Mouse (Mus musculus): ENCODE measurements around the gene Fam104a. TPM values are rescaled to one million over a fixed set of nuclear protein-coding genes. Genes with fewer than 3 reads are reported as not detected.
A peak's percentile ranks its signal among the peaks of the same experiment; 100 is the strongest.

Gene Fam104a
- polyA plus RNA-seq, 1 experiment: 21.2 TPM

DNA sequence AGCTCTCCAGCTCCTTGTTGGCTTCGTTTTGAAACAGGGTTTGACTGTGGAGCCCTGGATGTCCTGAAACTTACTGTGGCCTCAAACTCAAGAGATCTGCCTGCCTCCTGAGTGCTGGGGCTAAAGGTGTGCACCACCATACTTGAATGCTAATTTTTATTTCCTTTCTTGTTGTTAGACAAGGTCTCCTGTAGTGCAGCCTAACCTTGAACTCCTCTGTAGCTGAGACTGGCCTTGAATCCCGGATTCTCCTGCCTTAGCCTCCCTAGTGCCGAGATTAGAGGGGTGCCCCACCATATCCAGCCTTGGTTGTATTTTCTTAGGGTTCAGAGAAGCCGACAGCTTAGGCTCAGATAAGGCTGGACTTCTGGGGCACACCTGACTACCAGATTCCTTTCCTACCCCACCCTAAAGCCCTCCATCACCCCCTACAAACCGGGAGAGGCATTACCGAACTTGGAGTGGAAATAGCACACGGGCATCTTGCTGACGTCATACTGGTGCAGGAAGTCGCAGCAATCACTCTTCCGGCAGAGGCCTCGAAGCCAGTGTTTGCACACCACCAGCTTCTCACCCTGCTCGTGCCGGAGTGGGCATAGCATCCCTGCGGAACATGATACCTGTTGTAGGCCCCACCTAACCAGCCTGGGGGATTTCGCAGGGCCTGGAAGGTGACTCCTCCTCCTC is 22.2 kb upstream of the Fam104a start:
- no peak for TF ChIP-seq POLR2A (IDR thresholded peaks at IDR 0.05; ENCODE audit: borderline replicate concordance, extremely low read depth, low read depth, low read length)
- TF ChIP-seq CTCF (IDR thresholded peaks at IDR 0.05; ENCODE audit: insufficient read depth, low read length): no peak
- DNase-seq: no peak
- 65% methylated on average over 15 of the region's 15 CpGs for WGBS
- peaks cover 6% of the 10 kb centered on the region for H3K4me1 ChIP-seq (ENCODE audit: control insufficient read depth, insufficient read depth, low read length)
- no peak overlapping the region for H3K4me3 ChIP-seq (replicated peaks; ENCODE audit: extremely low read depth, low read depth, low read length)

DNA sequence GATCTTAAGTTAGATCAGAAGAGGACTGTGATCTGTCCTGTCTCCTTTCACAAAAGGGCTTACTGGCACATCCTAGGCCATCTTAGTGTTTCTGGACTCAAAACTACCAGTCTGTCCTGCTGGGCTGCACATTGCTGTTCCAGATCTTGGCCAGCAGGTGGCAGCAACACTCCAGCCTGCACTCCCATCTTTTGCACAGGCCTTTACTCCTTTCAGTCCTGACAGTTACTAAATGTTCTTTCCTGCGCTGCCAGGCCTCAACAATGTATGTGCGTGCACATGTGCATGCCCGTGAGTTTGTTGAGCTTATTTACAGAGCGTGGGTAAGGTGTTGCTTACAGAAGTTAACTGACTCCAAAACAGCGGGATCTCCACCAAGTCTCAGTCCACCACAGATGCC is 19.8 kb upstream of the Fam104a start:
- 25% methylated on average over 5 of the region's 5 CpGs for WGBS
- TF ChIP-seq CTCF (IDR thresholded peaks at IDR 0.05; ENCODE audit: insufficient read depth, low read length) (peak; percentile 100), POLR2A (IDR thresholded peaks at IDR 0.05; ENCODE audit: borderline replicate concordance, extremely low read depth, low read depth, low read length) (peak; percentile 16; the same call in 1 of the 2 replicates)
- peak; percentile 79 for DNase-seq
- no peaks in the 10 kb centered on the region for H3K4me1 ChIP-seq (ENCODE audit: control insufficient read depth, insufficient read depth, low read length)
- no peak overlapping the region for H3K4me3 ChIP-seq (replicated peaks; ENCODE audit: extremely low read depth, low read depth, low read length)

DNA sequence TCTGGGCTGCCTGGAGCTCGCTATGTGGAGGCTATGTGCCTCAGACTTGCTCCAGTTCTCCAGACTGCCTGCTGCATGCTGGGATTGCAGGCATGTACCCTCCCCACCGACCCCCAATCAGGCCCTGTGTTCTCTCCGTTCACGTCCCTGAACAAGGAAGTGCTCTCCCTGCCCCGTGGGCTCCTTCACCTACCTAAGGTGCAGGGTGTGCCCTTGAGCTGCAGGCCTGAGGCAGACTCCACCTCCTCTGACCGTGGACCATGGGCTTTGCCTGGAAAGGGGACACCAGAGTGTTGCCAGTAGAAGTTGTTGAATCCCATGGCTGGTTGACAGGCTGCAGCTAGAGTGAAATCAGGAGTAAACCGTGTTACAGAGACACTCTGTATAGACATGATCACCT is 15.7 kb upstream of the Fam104a start:
- WGBS: 77% methylated on average over 7 of the region's 7 CpGs
- no peaks in the 10 kb centered on the region for H3K4me1 ChIP-seq (ENCODE audit: control insufficient read depth, insufficient read depth, low read length)
- no peak for TF ChIP-seq CTCF (IDR thresholded peaks at IDR 0.05; ENCODE audit: insufficient read depth, low read length)
- no peak for TF ChIP-seq POLR2A (IDR thresholded peaks at IDR 0.05; ENCODE audit: borderline replicate concordance, extremely low read depth, low read depth, low read length)
- DNase-seq: no peak
- H3K4me3 ChIP-seq (replicated peaks; ENCODE audit: extremely low read depth, low read depth, low read length): no peak overlapping the region

DNA sequence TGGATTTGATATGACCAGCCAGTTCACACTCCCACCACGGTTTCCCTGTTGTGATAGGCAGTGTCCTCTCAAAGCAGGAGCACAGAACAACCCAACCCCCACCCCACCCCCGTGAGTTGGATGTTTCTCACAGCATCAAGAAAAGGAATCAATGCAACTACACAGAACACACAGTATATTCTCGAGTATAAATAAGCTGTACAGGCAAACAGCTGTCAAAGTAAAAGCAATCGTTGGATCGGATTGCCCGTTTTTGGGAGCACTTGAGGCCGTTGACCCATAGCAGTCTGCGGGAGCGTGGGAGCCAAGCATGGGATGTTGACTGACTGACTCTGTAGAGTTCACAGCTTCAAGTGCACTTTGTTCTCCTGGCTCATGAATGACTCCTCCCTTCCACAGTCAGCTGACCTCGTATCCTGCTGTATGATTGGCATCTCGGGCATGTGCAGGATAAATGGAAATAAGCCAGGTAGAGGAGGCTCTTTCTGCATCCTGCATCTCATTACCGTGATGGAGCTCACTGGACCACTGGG is 14.1 kb upstream of the Fam104a start:
- no peaks in the 10 kb centered on the region for H3K4me1 ChIP-seq (ENCODE audit: control insufficient read depth, insufficient read depth, low read length)
- TF ChIP-seq POLR2A (IDR thresholded peaks at IDR 0.05; ENCODE audit: borderline replicate concordance, extremely low read depth, low read depth, low read length) (no peak), CTCF (IDR thresholded peaks at IDR 0.05; ENCODE audit: insufficient read depth, low read length) (no peak)
- no peak overlapping the region for H3K4me3 ChIP-seq (replicated peaks; ENCODE audit: extremely low read depth, low read depth, low read length)
- peak; percentile 16 for DNase-seq
- WGBS: 63% methylated on average over 12 of the region's 12 CpGs

DNA sequence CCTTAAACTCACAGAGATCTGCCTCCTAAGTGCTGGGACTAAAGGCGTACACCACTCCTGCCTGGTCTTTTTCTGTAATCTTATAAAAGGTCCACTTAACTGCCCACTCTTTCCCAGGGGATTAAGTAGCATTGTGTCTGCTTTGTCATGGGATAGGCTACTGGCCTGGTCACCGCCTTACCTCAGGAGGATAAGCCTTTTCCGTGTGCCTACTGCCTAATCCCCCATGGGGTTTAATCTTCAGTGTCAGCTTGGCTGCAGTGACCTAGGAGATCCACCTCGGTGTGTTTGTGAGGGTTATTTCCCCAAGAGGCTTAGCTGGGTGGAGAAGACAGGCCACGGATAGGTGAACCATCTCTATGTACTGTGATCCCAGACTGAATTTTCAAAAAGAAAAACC is 13.6 kb upstream of the Fam104a start:
- WGBS: 83% methylated on average over 5 of the region's 5 CpGs
- DNase-seq: no peak
- Histone ChIP-seq H3K4me1 (ENCODE audit: control insufficient read depth, insufficient read depth, low read length) (no peaks in the 10 kb centered on the region), H3K4me3 (replicated peaks; ENCODE audit: extremely low read depth, low read depth, low read length) (no peak overlapping the region)
- TF ChIP-seq CTCF (IDR thresholded peaks at IDR 0.05; ENCODE audit: insufficient read depth, low read length) (no peak), POLR2A (IDR thresholded peaks at IDR 0.05; ENCODE audit: borderline replicate concordance, extremely low read depth, low read depth, low read length) (no peak)

DNA sequence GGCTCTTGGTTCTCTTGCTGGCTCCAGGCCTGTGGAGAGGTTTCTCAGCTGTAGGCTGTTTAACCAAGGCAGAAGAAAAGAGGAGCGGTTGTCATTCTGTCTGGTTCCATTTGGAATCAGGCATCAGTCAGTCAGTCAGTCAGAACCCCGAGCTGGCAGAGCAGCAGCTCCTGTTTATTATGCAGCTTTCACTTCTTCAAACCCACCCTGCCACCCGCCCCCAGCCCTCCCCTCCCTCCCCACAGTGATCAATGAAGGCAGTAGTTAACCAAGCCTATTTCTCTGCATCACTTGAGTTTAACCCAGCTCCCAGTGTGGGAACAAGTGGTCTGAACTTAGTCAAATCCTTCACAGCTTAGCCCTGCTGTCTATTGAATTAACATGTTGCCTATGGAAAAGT is 7.9 kb upstream of the Fam104a start:
- TF ChIP-seq POLR2A (IDR thresholded peaks at IDR 0.05; ENCODE audit: borderline replicate concordance, extremely low read depth, low read depth, low read length) (no peak), CTCF (IDR thresholded peaks at IDR 0.05; ENCODE audit: insufficient read depth, low read length) (no peak)
- Histone ChIP-seq H3K4me3 (replicated peaks; ENCODE audit: extremely low read depth, low read depth, low read length) (no peak overlapping the region), H3K4me1 (ENCODE audit: control insufficient read depth, insufficient read depth, low read length) (no peaks in the 10 kb centered on the region)
- DNase-seq: no peak
- WGBS: 72% methylated on average over 3 of the region's 3 CpGs

DNA sequence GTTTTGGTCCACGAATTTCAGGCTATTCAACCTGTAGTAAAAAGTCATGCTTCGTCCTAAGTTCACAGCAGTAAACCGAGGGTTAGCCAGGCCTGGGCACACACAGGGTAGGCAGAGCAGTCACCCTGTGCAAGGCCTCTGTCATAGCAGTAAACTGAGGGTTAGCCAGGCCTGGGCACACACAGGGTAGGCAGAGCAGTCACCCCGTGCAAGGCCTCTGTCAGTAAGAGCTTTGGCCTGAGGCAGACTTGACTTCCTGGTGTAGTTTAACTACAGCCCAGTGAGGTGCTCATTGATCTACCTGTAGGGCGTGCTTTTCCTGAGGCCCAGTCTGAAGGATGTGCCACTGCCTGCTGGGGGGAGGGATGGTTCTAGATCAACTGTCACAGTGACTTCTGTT is 7.4 kb upstream of the Fam104a start:
- no peaks in the 10 kb centered on the region for H3K4me1 ChIP-seq (ENCODE audit: control insufficient read depth, insufficient read depth, low read length)
- WGBS: 90% methylated on average over 5 of the region's 5 CpGs
- no peak overlapping the region for H3K4me3 ChIP-seq (replicated peaks; ENCODE audit: extremely low read depth, low read depth, low read length)
- DNase-seq: no peak
- TF ChIP-seq POLR2A (IDR thresholded peaks at IDR 0.05; ENCODE audit: borderline replicate concordance, extremely low read depth, low read depth, low read length): no peak
- TF ChIP-seq CTCF (IDR thresholded peaks at IDR 0.05; ENCODE audit: insufficient read depth, low read length): no peak

DNA sequence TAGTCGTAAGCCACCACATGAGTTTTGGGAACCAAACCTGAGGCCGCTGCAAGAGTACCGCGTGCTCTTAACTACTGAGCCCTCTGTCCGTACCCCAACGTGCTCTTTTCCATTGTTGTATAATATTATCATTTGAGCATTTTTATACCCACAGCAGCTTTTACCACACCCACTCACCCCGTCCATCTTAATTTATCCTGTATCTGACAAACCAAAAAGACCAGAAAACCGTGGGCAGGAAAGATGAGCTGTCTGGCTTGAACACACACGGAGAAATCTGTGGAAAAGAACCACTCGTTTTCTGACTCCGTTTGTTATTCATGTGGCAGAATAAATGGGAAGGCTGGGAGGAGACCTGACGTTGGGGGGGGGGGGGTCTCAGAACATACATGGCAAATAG is 6.6 kb upstream of the Fam104a start:
- no peak overlapping the region for H3K4me3 ChIP-seq (replicated peaks; ENCODE audit: extremely low read depth, low read depth, low read length)
- 87% methylated on average over 12 of the region's 12 CpGs for WGBS
- no peak for DNase-seq
- no peak for TF ChIP-seq POLR2A (IDR thresholded peaks at IDR 0.05; ENCODE audit: borderline replicate concordance, extremely low read depth, low read depth, low read length)
- no peak for TF ChIP-seq CTCF (IDR thresholded peaks at IDR 0.05; ENCODE audit: insufficient read depth, low read length)
- no peaks in the 10 kb centered on the region for H3K4me1 ChIP-seq (ENCODE audit: control insufficient read depth, insufficient read depth, low read length)

DNA sequence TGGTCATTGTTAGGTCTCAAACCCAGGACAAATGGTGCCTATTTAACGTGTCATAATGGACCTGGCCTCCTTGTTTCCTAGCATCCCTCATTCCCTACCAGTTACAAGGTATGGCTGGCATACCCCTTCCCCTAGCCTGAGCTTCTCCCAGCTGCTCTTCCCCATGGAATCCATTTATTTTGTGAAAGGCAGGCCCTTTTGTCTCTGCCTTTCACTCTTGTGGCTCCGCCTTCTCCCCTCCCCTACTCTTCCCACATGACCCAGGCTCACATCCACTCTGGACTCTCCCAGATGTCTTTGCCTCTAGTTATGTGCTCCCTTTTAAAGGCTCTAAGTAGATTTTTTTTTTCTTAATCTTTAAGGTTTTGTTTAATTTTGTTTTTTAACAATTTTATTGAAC is 3.1 kb upstream of the Fam104a start:
- no peak for DNase-seq
- Histone ChIP-seq H3K4me3 (replicated peaks; ENCODE audit: extremely low read depth, low read depth, low read length) (no peak overlapping the region), H3K4me1 (ENCODE audit: control insufficient read depth, insufficient read depth, low read length) (peaks cover 6% of the 10 kb centered on the region)
- WGBS: 83% methylated on average over 2 of the region's 2 CpGs
- no peak for TF ChIP-seq CTCF (IDR thresholded peaks at IDR 0.05; ENCODE audit: insufficient read depth, low read length)
- no peak for TF ChIP-seq POLR2A (IDR thresholded peaks at IDR 0.05; ENCODE audit: borderline replicate concordance, extremely low read depth, low read depth, low read length)
